Mouse (Mus musculus): Measurements from ENCODE around the gene 4930595D18Rik.
A peak's percentile ranks its signal among the peaks of the same experiment; 100 is the strongest.

- TF ChIP-seq CTCF (IDR thresholded peaks at IDR 0.05; ENCODE audit: low read depth, low read length) (peak; percentile 44; the same call in 1 of the 2 replicates), POLR2A (IDR thresholded peaks at IDR 0.05; ENCODE audit: borderline replicate concordance, low read depth, low read length) (no peak)
These were observed 61.9 kb downstream of the 4930595D18Rik start for GRCm38 (mm10) chr12:111122332-111122852.

All from bone marrow macrophage, adult 2 months (primary cell).